Mouse (Mus musculus): ENCODE results near the gene Arf3. TPM values are rescaled to one million over a fixed set of nuclear protein-coding genes. Genes with fewer than 3 reads are reported as not detected.
A peak's percentile ranks its signal among the peaks of the same experiment; 100 is the strongest.

Arf3 gene
- polyA plus RNA-seq, 1 experiment from 2014 or later, result 25.3 TPM

DNA sequence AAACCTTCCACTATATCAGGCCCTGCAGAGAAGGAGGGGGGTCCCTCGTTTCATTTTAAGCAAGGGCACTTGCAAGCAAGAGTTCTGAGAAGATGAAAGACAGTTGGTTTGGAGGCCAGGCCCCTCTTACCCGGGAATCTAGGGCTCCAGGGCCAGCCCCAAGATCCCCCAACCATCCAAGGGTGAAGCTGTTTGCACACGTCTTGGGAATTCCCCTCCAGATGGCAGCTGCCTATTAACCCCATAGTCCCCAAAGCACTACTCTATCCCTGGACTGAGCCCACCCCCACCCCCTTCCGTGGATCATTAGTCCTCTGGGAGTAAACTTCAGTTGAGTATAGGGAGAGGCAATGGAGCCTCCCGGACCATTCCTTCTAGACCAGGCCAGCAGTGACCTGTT is 12.5 kb upstream of the Arf3 start:
- DNase-seq (ENCODE audit: low spot score) (no peak), ATAC-seq (replicated peaks; ENCODE audit: low FRiP score) (no peak)
- no peaks in the 10 kb centered on the region for H3K9me3 ChIP-seq (ENCODE audit: control insufficient read depth, low read length)
- no peak overlapping the region for H3K4me3 ChIP-seq (ENCODE audit: low read depth, low read length)
- WGBS, result 9% methylated on average over 5 of the region's 5 CpGs
- no peaks in the 10 kb centered on the region for H3K36me3 ChIP-seq (ENCODE audit: control insufficient read depth, insufficient read depth, low read length)
- H3K27me3 ChIP-seq (replicated peaks; ENCODE audit: control insufficient read depth, insufficient read depth, low read length), result peaks cover 99% of the 10 kb centered on the region
- H3K4me1 ChIP-seq (replicated peaks; ENCODE audit: control insufficient read depth, insufficient read depth, low read length), result peaks cover 28% of the 10 kb centered on the region
- no peak overlapping the region for H3K27ac ChIP-seq (ENCODE audit: low read depth, low read length)
- H3K9ac ChIP-seq (ENCODE audit: low read depth, low read length), result no peak overlapping the region
- H3K4me2 ChIP-seq, result no peak overlapping the region

DNA sequence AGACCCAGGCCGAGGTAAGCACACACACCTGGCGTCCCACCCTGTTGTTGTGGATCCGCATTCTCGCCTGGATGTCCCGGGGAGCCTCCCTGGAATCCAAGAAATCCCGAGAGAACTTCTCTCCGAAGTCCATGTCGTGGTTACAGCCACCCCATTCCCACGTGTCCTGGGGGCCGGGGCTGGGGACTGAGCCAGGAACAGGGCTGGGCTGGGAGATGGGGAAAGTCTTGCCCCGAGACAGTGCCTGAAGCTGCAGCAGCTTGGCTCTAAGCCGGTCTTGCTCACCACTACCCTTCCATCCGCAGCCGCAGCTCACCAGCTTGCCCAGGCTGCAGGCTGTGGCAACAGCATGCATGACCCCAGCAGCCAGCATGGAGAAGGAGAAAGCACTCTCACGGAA is 11.1 kb upstream of the Arf3 start:
- Histone ChIP-seq H3K27ac (ENCODE audit: low read depth, low read length) (no peak overlapping the region), H3K4me1 (replicated peaks; ENCODE audit: control insufficient read depth, insufficient read depth, low read length) (peaks cover 28% of the 10 kb centered on the region), H3K4me3 (ENCODE audit: low read depth, low read length) (no peak overlapping the region), H3K36me3 (ENCODE audit: control insufficient read depth, insufficient read depth, low read length) (no peaks in the 10 kb centered on the region), H3K27me3 (replicated peaks; ENCODE audit: control insufficient read depth, insufficient read depth, low read length) (peaks cover 87% of the 10 kb centered on the region), H3K4me2 (no peak overlapping the region), H3K9ac (ENCODE audit: low read depth, low read length) (no peak overlapping the region), H3K9me3 (ENCODE audit: control insufficient read depth, low read length) (no peaks in the 10 kb centered on the region)
- DNase-seq (ENCODE audit: low spot score) (no peak), ATAC-seq (replicated peaks; ENCODE audit: low FRiP score) (no peak)
- 22% methylated on average over 15 of the region's 15 CpGs for WGBS

DNA sequence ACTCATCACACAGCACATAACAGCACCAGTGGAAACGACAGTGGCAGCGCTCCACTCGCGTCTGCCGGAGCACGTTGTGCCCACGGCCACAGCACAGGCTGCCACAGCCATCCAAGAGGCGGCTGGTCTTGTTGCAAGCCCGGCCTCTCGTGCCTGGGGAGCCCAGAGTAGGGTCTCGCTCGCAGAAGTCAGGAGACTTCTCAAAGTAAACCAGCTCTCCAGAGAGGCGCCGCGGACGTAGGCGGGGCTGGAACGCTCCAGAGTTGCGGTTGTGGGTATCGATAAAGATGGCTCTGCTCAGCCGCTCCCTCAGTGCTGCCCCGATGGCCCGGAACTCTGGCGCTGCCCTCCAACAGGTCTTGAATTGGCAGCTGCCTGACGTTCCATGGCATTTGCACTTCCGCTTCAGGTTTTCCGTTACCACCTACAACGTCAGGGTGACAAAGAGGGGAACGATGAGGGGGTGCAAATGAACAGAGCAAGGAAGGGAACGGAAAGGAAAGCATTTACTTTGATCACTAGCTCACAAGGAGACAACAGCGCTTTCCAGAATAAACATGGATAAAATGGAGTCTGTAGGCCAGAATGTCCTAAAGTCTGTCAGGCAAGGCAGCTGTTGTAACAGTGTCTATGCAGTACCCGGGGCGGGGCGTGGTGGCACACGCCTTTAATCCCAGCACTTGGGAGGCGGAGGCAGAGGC is 9.6 kb upstream of the Arf3 start:
- H3K27ac ChIP-seq (ENCODE audit: low read depth, low read length), result no peak overlapping the region
- WGBS, result 2% methylated on average over 36 of the region's 36 CpGs
- peaks cover 85% of the 10 kb centered on the region for H3K27me3 ChIP-seq (replicated peaks; ENCODE audit: control insufficient read depth, insufficient read depth, low read length)
- no peaks in the 10 kb centered on the region for H3K36me3 ChIP-seq (ENCODE audit: control insufficient read depth, insufficient read depth, low read length)
- no peak overlapping the region for H3K9ac ChIP-seq (ENCODE audit: low read depth, low read length)
- no peaks in the 10 kb centered on the region for H3K9me3 ChIP-seq (ENCODE audit: control insufficient read depth, low read length)
- H3K4me2 ChIP-seq, result peak overlapping the region; percentile 70
- DNase-seq (ENCODE audit: low spot score) (no peak), ATAC-seq (replicated peaks; ENCODE audit: low FRiP score) (no peak; the same call in 1 of the 2 replicates)
- peak overlapping the region; percentile 46 for H3K4me3 ChIP-seq (ENCODE audit: low read depth, low read length)
- peaks cover 28% of the 10 kb centered on the region for H3K4me1 ChIP-seq (replicated peaks; ENCODE audit: control insufficient read depth, insufficient read depth, low read length)

DNA sequence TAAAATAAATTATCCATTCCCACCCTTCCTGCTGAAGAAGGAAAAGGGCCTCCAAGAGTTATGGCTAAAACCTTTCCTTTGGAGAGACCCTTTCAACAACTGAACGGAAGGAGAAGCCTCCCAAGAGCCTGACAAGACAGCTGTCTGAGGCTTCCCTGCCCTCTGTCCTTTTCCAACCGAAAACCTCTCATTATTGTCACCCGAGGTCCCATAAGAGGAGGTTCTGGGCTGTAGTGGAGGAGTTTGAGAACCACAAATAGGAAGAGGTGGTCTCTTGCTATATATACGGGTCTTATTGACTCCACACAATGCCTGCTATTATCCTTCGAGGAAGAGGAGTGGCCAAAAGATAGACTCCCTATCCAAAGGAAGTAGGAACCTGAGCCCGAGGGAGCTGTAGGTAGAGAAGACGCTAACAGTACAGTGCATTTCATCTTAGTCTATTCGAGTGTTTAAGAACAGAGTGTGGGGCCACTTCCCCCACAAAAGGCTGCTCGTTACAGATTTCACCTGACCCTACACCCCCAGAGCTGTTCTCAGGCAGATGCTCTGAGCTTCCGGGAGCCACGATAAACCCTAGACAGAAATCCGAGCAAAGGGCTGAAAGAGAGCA is 8.9 kb upstream of the Arf3 start:
- WGBS, result 6% methylated on average over 12 of the region's 12 CpGs
- no peaks in the 10 kb centered on the region for H3K9me3 ChIP-seq (ENCODE audit: control insufficient read depth, low read length)
- no peaks in the 10 kb centered on the region for H3K36me3 ChIP-seq (ENCODE audit: control insufficient read depth, insufficient read depth, low read length)
- H3K4me3 ChIP-seq (ENCODE audit: low read depth, low read length), result peak overlapping the region; percentile 46
- ATAC-seq (replicated peaks; ENCODE audit: low FRiP score) (no peak), DNase-seq (ENCODE audit: low spot score) (no peak)
- no peak overlapping the region for H3K9ac ChIP-seq (ENCODE audit: low read depth, low read length)
- peaks cover 78% of the 10 kb centered on the region for H3K27me3 ChIP-seq (replicated peaks; ENCODE audit: control insufficient read depth, insufficient read depth, low read length)
- no peak overlapping the region for H3K27ac ChIP-seq (ENCODE audit: low read depth, low read length)
- peak overlapping the region; percentile 70 for H3K4me2 ChIP-seq
- H3K4me1 ChIP-seq (replicated peaks; ENCODE audit: control insufficient read depth, insufficient read depth, low read length), result peaks cover 27% of the 10 kb centered on the region

DNA sequence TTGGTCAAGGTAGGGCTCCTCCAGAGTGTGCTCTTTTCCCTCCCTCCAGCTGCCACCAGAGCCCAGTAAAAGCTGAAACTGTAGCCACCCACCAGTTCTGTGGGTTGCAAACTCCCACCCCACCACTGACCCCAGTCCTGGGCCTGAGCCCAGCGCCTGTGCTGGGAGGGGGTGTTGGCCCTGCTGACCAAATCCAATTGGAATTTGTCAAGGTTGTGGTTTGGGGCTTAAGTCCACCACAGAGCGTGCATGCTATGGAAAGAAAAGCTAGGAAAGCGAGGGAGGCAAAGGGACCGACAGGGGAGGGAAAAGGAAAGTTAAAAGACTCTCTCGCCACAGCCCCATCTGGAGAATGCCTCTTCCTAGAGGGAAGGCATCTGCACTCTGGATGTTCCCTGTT is 5.2 kb upstream of the Arf3 start:
- no peak overlapping the region for H3K27ac ChIP-seq (ENCODE audit: low read depth, low read length)
- ATAC-seq (replicated peaks; ENCODE audit: low FRiP score), result no peak

DNA sequence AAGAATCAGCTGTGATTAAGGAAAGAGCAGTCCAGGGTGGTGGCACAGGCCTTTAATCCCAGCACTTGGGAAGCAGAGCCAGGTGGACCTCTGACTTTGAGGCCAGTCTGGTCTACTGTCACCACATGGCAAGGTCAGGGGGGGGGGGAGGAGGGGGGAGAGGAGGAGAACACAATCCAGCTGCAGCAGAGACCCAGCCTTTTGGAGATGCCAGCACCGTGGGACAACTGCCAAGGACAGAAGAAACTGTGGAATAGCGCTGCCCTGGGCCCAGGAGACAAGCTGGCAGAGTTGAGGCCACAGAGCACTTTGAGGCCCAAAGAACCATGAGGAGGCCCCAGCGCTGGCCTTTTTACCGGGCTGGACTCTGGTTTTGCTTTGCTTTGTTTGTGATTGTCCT is 2.9 kb upstream of the Arf3 start:
- Histone ChIP-seq H3K9ac (ENCODE audit: low read depth, low read length) (no peak overlapping the region), H3K27me3 (replicated peaks; ENCODE audit: control insufficient read depth, insufficient read depth, low read length) (peaks cover 26% of the 10 kb centered on the region), H3K4me3 (ENCODE audit: low read depth, low read length) (no peak overlapping the region), H3K36me3 (ENCODE audit: control insufficient read depth, insufficient read depth, low read length) (no peaks in the 10 kb centered on the region), H3K9me3 (ENCODE audit: control insufficient read depth, low read length) (no peaks in the 10 kb centered on the region), H3K27ac (ENCODE audit: low read depth, low read length) (no peak overlapping the region), H3K4me1 (replicated peaks; ENCODE audit: control insufficient read depth, insufficient read depth, low read length) (peaks cover 14% of the 10 kb centered on the region), H3K4me2 (no peak overlapping the region)
- 77% methylated on average over 4 of the region's 4 CpGs for WGBS
- no peak for ATAC-seq (replicated peaks; ENCODE audit: low FRiP score)
- no peak for DNase-seq (ENCODE audit: low spot score)

More for the DNA sequence above, 5.2 kb upstream of the Arf3 start:
- H3K9me3 ChIP-seq (ENCODE audit: control insufficient read depth, low read length), result no peaks in the 10 kb centered on the region
- no peak overlapping the region for H3K4me2 ChIP-seq
- DNase-seq (ENCODE audit: low spot score), result no peak
- no peak overlapping the region for H3K4me3 ChIP-seq (ENCODE audit: low read depth, low read length)
- H3K4me1 ChIP-seq (replicated peaks; ENCODE audit: control insufficient read depth, insufficient read depth, low read length), result peaks cover 18% of the 10 kb centered on the region
- no peaks in the 10 kb centered on the region for H3K36me3 ChIP-seq (ENCODE audit: control insufficient read depth, insufficient read depth, low read length)
- WGBS, result 32% methylated on average over 5 of the region's 5 CpGs
- H3K9ac ChIP-seq (ENCODE audit: low read depth, low read length), result no peak overlapping the region
- H3K27me3 ChIP-seq (replicated peaks; ENCODE audit: control insufficient read depth, insufficient read depth, low read length), result peaks cover 48% of the 10 kb centered on the region

DNA sequence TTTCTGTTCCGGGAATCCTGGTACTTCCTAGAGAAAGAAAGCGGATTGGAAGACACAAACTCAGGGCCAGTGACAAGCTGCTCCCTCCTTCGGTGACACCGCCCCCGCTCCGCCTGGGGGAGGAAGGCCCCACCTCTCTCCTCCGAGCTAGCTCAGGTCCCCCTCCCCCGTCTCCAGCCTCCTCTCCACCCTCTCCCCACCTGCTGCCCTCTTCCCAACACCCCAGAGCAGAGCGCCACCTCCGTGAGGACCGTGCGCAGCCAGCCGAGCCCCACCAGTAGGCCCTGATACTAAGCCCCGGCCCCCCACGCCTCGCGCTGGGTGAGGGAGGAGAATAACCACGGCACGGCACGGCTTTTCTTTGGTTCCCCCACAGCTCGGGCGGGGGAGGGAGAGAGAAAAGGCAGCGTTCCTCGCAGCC is 803 bp downstream of the Arf3 start:
- peaks cover 14% of the 10 kb centered on the region for H3K4me1 ChIP-seq (replicated peaks; ENCODE audit: control insufficient read depth, insufficient read depth, low read length)
- no peaks in the 10 kb centered on the region for H3K9me3 ChIP-seq (ENCODE audit: control insufficient read depth, low read length)
- H3K27me3 ChIP-seq (replicated peaks; ENCODE audit: control insufficient read depth, insufficient read depth, low read length), result peaks cover 7% of the 10 kb centered on the region; the same call in 1 of the 2 replicates
- DNase-seq (ENCODE audit: low spot score), result peak; percentile 78
- peak overlapping the region; percentile 98 for H3K4me2 ChIP-seq
- peak; percentile 76 for ATAC-seq (replicated peaks; ENCODE audit: low FRiP score)
- WGBS, result 2% methylated on average over 21 of the region's 24 CpGs
- peaks cover 14% of the 10 kb centered on the region; the same call in 1 of the 2 replicates for H3K36me3 ChIP-seq (ENCODE audit: control insufficient read depth, insufficient read depth, low read length)
- peak overlapping the region; percentile 74 for H3K27ac ChIP-seq (ENCODE audit: low read depth, low read length)
- peak overlapping the region; percentile 90 for H3K9ac ChIP-seq (ENCODE audit: low read depth, low read length)
- H3K4me3 ChIP-seq (ENCODE audit: low read depth, low read length), result peak overlapping the region; percentile 99

DNA sequence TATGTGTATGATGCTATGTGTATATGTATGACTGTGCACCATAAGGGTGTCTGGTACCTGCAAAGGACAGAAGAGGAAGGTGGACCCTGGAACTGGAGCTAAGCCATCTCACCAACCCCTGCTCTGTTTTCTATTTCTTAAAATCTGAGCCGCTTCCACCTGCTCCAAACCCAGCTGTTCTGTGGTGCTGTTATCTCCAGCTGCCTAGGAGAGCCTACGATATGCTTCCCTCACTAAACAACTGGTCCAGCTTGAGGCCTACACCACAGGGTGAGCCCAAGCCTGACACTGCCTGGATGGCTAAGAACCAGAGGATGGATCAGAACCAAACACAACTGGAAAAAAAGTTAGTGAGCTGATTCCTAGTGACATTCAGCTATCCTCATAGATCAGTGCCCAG is 8.9 kb downstream of the Arf3 start:
- no peak overlapping the region for H3K4me2 ChIP-seq
- H3K9ac ChIP-seq (ENCODE audit: low read depth, low read length), result no peak overlapping the region
- no peaks in the 10 kb centered on the region for H3K27me3 ChIP-seq (replicated peaks; ENCODE audit: control insufficient read depth, insufficient read depth, low read length)
- H3K4me3 ChIP-seq (ENCODE audit: low read depth, low read length), result no peak overlapping the region
- H3K9me3 ChIP-seq (ENCODE audit: control insufficient read depth, low read length), result no peaks in the 10 kb centered on the region
- no peak overlapping the region for H3K27ac ChIP-seq (ENCODE audit: low read depth, low read length)
- H3K4me1 ChIP-seq (replicated peaks; ENCODE audit: control insufficient read depth, insufficient read depth, low read length), result peaks cover 8% of the 10 kb centered on the region; the same call in 1 of the 2 replicates
- ATAC-seq (replicated peaks; ENCODE audit: low FRiP score), result no peak
- no peak for DNase-seq (ENCODE audit: low spot score)
- peaks cover 12% of the 10 kb centered on the region; the same call in 1 of the 2 replicates for H3K36me3 ChIP-seq (ENCODE audit: control insufficient read depth, insufficient read depth, low read length)
- WGBS, result 67% methylated on average over 2 of the region's 2 CpGs

DNA sequence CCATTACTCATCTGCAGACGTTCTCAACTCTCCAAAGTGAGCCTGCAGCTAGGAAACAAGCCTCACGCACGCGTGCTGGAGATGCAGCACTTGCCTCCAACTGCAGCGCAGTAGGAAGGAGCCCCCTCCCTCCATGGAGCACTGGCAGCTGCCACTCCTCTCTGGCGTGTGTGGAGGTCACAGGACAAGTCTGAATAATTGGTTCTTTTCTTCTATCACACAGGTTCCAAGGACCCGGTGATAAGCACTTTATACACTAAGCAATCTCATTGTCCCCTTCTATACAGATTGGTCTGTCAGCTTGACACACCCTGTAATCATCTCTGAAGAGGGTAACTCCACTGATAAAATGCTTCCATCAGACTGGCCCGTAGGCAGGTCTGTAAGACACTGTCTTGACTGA is 10.0 kb downstream of the Arf3 start:
- DNase-seq (ENCODE audit: low spot score), result no peak
- WGBS, result 63% methylated on average over 8 of the region's 8 CpGs
- no peak overlapping the region for H3K27ac ChIP-seq (ENCODE audit: low read depth, low read length)
- peak; percentile 85 for ATAC-seq (replicated peaks; ENCODE audit: low FRiP score)
- peaks cover 6% of the 10 kb centered on the region; the same call in 1 of the 2 replicates for H3K36me3 ChIP-seq (ENCODE audit: control insufficient read depth, insufficient read depth, low read length)
- H3K4me2 ChIP-seq, result no peak overlapping the region
- H3K9ac ChIP-seq (ENCODE audit: low read depth, low read length), result no peak overlapping the region
- H3K27me3 ChIP-seq (replicated peaks; ENCODE audit: control insufficient read depth, insufficient read depth, low read length), result no peaks in the 10 kb centered on the region
- H3K4me3 ChIP-seq (ENCODE audit: low read depth, low read length), result no peak overlapping the region
- no peaks in the 10 kb centered on the region for H3K9me3 ChIP-seq (ENCODE audit: control insufficient read depth, low read length)
- peaks cover 8% of the 10 kb centered on the region; the same call in 1 of the 2 replicates for H3K4me1 ChIP-seq (replicated peaks; ENCODE audit: control insufficient read depth, insufficient read depth, low read length)
